Mouse (Mus musculus) urinary bladder, postnatal 36 days (tissue): Measurements from ENCODE around the gene Gm20937.
"Not testable (repeated sequence)": the region's sequence is repeated elsewhere in the genome, so short reads cannot be mapped to it uniquely, and the experiment has no call there.

Source experiments
- DNase-seq, 2 experiments: peaks; one replicate each; pipeline ENCODE4 v3.0.0; 2022; ENCODE audit warnings: low spot score in 2 of 2, mixed read lengths in 1 of 2

Gm20937 gene

GRCm38 (mm10) chrY:68294798-68295197 lies at the start of gene Gm20937:
Gene Gm20937, minus strand, starts transcription at chrY:68294898.
- DNase-seq: not testable (repeated sequence)
